Mouse (Mus musculus): ENCODE data around the gene Lamc3.
A peak's percentile ranks its signal among the peaks of the same experiment; 100 is the strongest.

Gene Lamc3

DNA sequence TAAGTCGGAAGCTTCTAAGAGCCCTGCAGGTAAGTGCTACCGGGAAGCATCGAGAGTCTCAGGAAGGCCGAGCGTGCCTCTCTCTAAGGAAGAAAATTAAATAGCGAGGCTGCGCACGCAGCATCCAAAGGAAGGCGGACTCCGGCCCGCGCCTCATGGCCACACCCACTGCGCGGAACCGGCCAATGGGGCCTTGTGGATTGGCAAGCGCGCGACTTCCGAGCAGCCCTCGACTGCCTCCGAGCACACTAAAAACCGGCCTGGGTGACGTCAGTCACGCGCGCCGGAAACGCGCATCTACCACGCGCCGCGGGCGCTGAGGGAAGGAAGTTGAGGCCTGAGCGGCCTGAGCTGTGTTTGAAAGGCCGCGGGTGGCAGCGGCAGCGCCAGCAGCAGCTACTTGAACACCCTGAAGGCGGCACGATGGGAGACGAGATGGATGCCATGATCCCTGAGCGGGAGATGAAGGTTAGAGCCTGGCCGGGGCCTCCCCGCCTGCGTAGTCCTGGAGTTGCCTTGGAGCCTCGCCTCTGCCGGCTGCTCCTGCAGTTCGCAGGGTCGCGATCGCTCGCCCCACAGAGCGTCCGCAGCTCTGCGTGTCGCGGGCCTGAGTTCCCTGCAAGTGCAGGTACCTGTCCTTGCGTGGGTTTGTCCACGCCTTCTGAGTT, 87.2 kb downstream of the Lamc3 start, which contains the start of gene Nup214:
Gene Nup214 (plus strand): TSS at position 296 of the 668 bp plus-strand sequence.
- peak; percentile 98 to 99 for DNase-seq (ENCODE audit: low spot score in 2 of 2)

GRCm38 (mm10) chr2:31974809-31975371, 87.8 kb downstream of the Lamc3 start:
- DNase-seq (ENCODE audit: low spot score in 2 of 2), result no peak

GRCm38 (mm10) chr2:31987774-31988173, 100.7 kb downstream of the Lamc3 start:
- DNase-seq (ENCODE audit: low spot score in 2 of 2), result no peak

DNA sequence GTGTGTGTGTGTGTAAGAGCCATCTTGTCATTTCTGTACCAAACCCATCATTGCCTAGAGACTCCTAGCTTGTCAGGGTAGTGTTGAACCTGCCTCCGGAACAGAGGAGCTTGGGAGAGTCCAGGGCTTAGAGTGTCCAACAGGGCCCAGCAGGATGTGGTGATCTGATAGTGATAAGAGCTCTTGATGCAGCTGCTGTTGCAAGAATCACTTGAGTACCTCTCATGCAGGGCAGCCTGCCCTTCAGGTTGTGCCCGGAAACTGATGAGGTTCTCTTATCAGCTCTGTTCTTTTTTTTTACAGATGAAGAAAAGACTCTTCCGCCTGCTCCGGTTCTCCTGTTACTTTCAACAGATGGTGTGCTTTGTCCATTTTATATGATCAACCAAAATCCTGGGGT, 103.9 kb downstream of the Lamc3 start:
- no peak for DNase-seq (ENCODE audit: low spot score in 2 of 2)

- no peak for DNase-seq (ENCODE audit: low spot score in 2 of 2)
Observed at GRCm38 (mm10) chr2:31994896-31995295, 107.8 kb downstream of the Lamc3 start.

- no peak for DNase-seq (ENCODE audit: low spot score in 2 of 2)
Observed at GRCm38 (mm10) chr2:31996060-31996459, 109.0 kb downstream of the Lamc3 start.

Data from natural killer cell, adult 2 months (primary cell).